In genomic region chr11:119215038-119215904, GRCm38 (mm10) we compare ENCODE assay signal across 8 mouse cellular contexts. TPM values are rescaled to one million over a fixed set of nuclear protein-coding genes. Genes with fewer than 3 reads are reported as not detected.
A peak's percentile ranks its signal among the peaks of the same experiment; 100 is the strongest.
DNase-seq lines count a peak whose midpoint lies in the region; ATAC-seq lines count a peak whose summit lies in the region.

No protein-coding gene starts in this region.

- H3K4me1 ChIP-seq in hindbrain, embryonic 15.5 days (replicated peaks): peaks cover 79% of the 10 kb centered on the region
- H3K4me1 ChIP-seq in midbrain, embryonic 14.5 days (ENCODE audit: control insufficient read depth, insufficient read depth, low read length): peaks cover 30% of the 10 kb centered on the region

- peak overlapping the region; percentile 84 for H3K27ac ChIP-seq in hindbrain, embryonic 15.5 days (replicated peaks)
- peak overlapping the region; percentile 73 for H3K27ac ChIP-seq in midbrain, embryonic 14.5 days (replicated peaks; ENCODE audit: low read depth, low read length)

- peak; percentile 88 for DNase-seq in layer of hippocampus, adult 9-11 months
- no peak for DNase-seq in layer of hippocampus, postnatal 25 days (ENCODE audit: extremely low spot score in 1 of 2, low spot score in 1 of 2)
- peak; percentile 80 for DNase-seq in cerebellum, adult 9-10 months
- peak; percentile 41 to 58 for DNase-seq in gastrocnemius, adult 8-10 months (ENCODE audit: low spot score in 2 of 2)
- DNase-seq in liver: peak; percentile 70
- peak; percentile 76 for DNase-seq in midbrain, embryonic 14.5 days
- DNase-seq in spleen, postnatal 14 days (ENCODE audit: low spot score in 2 of 2): no peak

- H3K4me2 ChIP-seq in hindbrain, embryonic 15.5 days: peak overlapping the region; percentile 49
- H3K4me2 ChIP-seq in midbrain, embryonic 14.5 days (ENCODE audit: low read length): peak overlapping the region; percentile 47

- H3K36me3 ChIP-seq in hindbrain, embryonic 15.5 days: no peaks in the 10 kb centered on the region
- H3K36me3 ChIP-seq in midbrain, embryonic 14.5 days (ENCODE audit: control insufficient read depth, insufficient read depth, low read length): 0 out of 2 replicates have a peak, but pooled peaks cover 8% of the 10 kb centered on the region

- no peaks in the 10 kb centered on the region for H3K27me3 ChIP-seq in hindbrain, embryonic 15.5 days
- no peaks in the 10 kb centered on the region for H3K27me3 ChIP-seq in midbrain, embryonic 14.5 days (ENCODE audit: control insufficient read depth, insufficient read depth, low read length)

- 6% methylated on average over 18 of the region's 18 CpGs for WGBS in hindbrain, embryonic 15.5 days
- WGBS in midbrain, embryonic 14.5 days: 6% methylated on average over 18 of the region's 18 CpGs

- ATAC-seq in hindbrain, embryonic 15.5 days (ENCODE audit: low FRiP score, low read depth): peak; percentile 79
- ATAC-seq in midbrain, embryonic 14.5 days (ENCODE audit: low FRiP score, low TSS enrichment): peak; percentile 74

- H3K4me3 ChIP-seq in hindbrain, embryonic 15.5 days: no peak overlapping the region
- H3K4me3 ChIP-seq in midbrain, embryonic 14.5 days (replicated peaks; ENCODE audit: low read depth, low read length): peak overlapping the region; percentile 13; the same call in 1 of the 2 replicates

- H3K9ac ChIP-seq in hindbrain, embryonic 15.5 days: peak overlapping the region; percentile 28
- peak overlapping the region; percentile 54 for H3K9ac ChIP-seq in midbrain, embryonic 14.5 days (replicated peaks; ENCODE audit: low read length)

- no peaks in the 10 kb centered on the region for H3K9me3 ChIP-seq in hindbrain, embryonic 15.5 days
- no peaks in the 10 kb centered on the region for H3K9me3 ChIP-seq in midbrain, embryonic 14.5 days (ENCODE audit: control insufficient read depth, low read length)

RNA-seq across cellular contexts. Expression of gene Tbc1d16, which starts 13.0 kb away (rescaled TPM):
- 10 to 100 TPM; 53.6 to 55.9 TPM for total RNA-seq in layer of hippocampus, postnatal 25 days (2021)
- 10 to 100 TPM; 31.6 to 45.5 (median 40.5) TPM for total RNA-seq in gastrocnemius, adult 8-10 months (2022)
- 56.1 and 57.1 TPM in 2 replicates for polyA plus RNA-seq in hindbrain, embryonic 15.5 days (2015; fragmentation: Nextera tagmentation; extraction: Ambion mirVana)
- polyA plus RNA-seq in midbrain, embryonic 14.5 days (2014; fragmentation: Nextera tagmentation; extraction: Ambion mirVana): 36.1 and 41.1 TPM in 2 replicates

RNA-seq across cellular contexts. Expression of gene Ccdc40, which starts 13.1 kb away (rescaled TPM):
- total RNA-seq in layer of hippocampus, postnatal 25 days (2021): 1 to 10 TPM; 1.5 to 5.5 TPM
- 1 to 10 TPM in 1 of 4 experiments, not detected in 3; 1.3 TPM for total RNA-seq in gastrocnemius, adult 8-10 months (2022)
- polyA plus RNA-seq in hindbrain, embryonic 15.5 days (2015; fragmentation: Nextera tagmentation; extraction: Ambion mirVana): 14.6 and 15.4 TPM in 2 replicates
- polyA plus RNA-seq in midbrain, embryonic 14.5 days (2014; fragmentation: Nextera tagmentation; extraction: Ambion mirVana): 12.2 and 13.3 TPM in 2 replicates

RNA-seq across cellular contexts. Expression of gene Gaa, which starts 52.4 kb away (rescaled TPM):
- 100 to 1,000 TPM; 304 to 308 TPM for total RNA-seq in layer of hippocampus, postnatal 25 days (2021)
- 100 to 1,000 TPM; 187 to 198 (median 192) TPM for total RNA-seq in gastrocnemius, adult 8-10 months (2022)
- polyA plus RNA-seq in hindbrain, embryonic 15.5 days (2015; fragmentation: Nextera tagmentation; extraction: Ambion mirVana): 95.1 and 105 TPM in 2 replicates
- 58.6 and 67.2 TPM in 2 replicates for polyA plus RNA-seq in midbrain, embryonic 14.5 days (2014; fragmentation: Nextera tagmentation; extraction: Ambion mirVana)

Comparison
In these comparisons a context has a peak if more than half of its experiments do, and no peak if none do; other contexts are left out.
1. DNase-seq: peak in layer of hippocampus, adult 9-11 months (single experiment), cerebellum, adult 9-10 months (single experiment), gastrocnemius, adult 8-10 months (2 of 2), liver (single experiment) and midbrain, embryonic 14.5 days (single experiment); none in layer of hippocampus, postnatal 25 days (0 of 2) and spleen, postnatal 14 days (0 of 2).